Mouse (Mus musculus): ENCODE measurements around the gene Vps37d. TPM values are rescaled to one million over a fixed set of nuclear protein-coding genes. Genes with fewer than 3 reads are reported as not detected.
A peak's percentile ranks its signal among the peaks of the same experiment; 100 is the strongest.

Vps37d gene
- total and polyA plus RNA-seq, 2 experiments, result 0.18 to 0.66 TPM

GRCm38 (mm10) chr5:135107521-135108501 lies 29.7 kb upstream of the Vps37d start:
- Histone ChIP-seq H3K4me1 (ENCODE audit: control insufficient read depth, insufficient read depth, low read length) (peaks cover 32% of the 10 kb centered on the region), H3K9ac (ENCODE audit: low read depth, low read length) (peak overlapping the region; percentile 92), H3K27ac (replicated peaks; ENCODE audit: insufficient read depth, low read depth, low read length) (peak overlapping the region; percentile 91), H3K27me3 (ENCODE audit: control insufficient read depth, insufficient read depth, low read length) (no peaks in the 10 kb centered on the region), H3K79me2 (ENCODE audit: control insufficient read depth, insufficient read depth, low read length) (peaks cover 19% of the 10 kb centered on the region), H3K4me3 (ENCODE audit: insufficient read depth, low read depth, low read length) (peak overlapping the region; percentile 80), H3K36me3 (ENCODE audit: control insufficient read depth, insufficient read depth, low read length) (peaks cover 2% of the 10 kb centered on the region; the same call in 1 of the 2 replicates)
- DNase-seq (ENCODE audit: extremely low read depth, low read depth, low spot score), result peak; percentile 93
- WGBS, result 3% methylated on average over 40 of the region's 40 CpGs
- peak; percentile 43; the same call in 1 of the 2 replicates for TF ChIP-seq POLR2A (IDR thresholded peaks at IDR 0.05; ENCODE audit: extremely low read depth, insufficient read depth, low read length)
- peak; percentile 85 for TF ChIP-seq CTCF (IDR thresholded peaks at IDR 0.05; ENCODE audit: low read depth, low read length)

GRCm38 (mm10) chr5:135106758-135107256 lies 28.7 kb upstream of the Vps37d start:
- peak overlapping the region; percentile 80 for H3K4me3 ChIP-seq (ENCODE audit: insufficient read depth, low read depth, low read length)
- peak; percentile 97 for DNase-seq (ENCODE audit: extremely low read depth, low read depth, low spot score)
- no peaks in the 10 kb centered on the region for H3K27me3 ChIP-seq (ENCODE audit: control insufficient read depth, insufficient read depth, low read length)
- H3K79me2 ChIP-seq (ENCODE audit: control insufficient read depth, insufficient read depth, low read length), result peaks cover 19% of the 10 kb centered on the region
- H3K4me1 ChIP-seq (ENCODE audit: control insufficient read depth, insufficient read depth, low read length), result peaks cover 29% of the 10 kb centered on the region
- peak overlapping the region; percentile 92 for H3K9ac ChIP-seq (ENCODE audit: low read depth, low read length)
- peaks cover 1% of the 10 kb centered on the region; the same call in 1 of the 2 replicates for H3K36me3 ChIP-seq (ENCODE audit: control insufficient read depth, insufficient read depth, low read length)
- H3K27ac ChIP-seq (replicated peaks; ENCODE audit: insufficient read depth, low read depth, low read length), result peak overlapping the region; percentile 80
- under 1% methylated on average over 48 of the region's 48 CpGs for WGBS
- TF ChIP-seq CTCF (IDR thresholded peaks at IDR 0.05; ENCODE audit: low read depth, low read length) (no peak), POLR2A (IDR thresholded peaks at IDR 0.05; ENCODE audit: extremely low read depth, insufficient read depth, low read length) (peak; percentile 97)

- Histone ChIP-seq H3K9ac (ENCODE audit: low read depth, low read length) (no peak overlapping the region), H3K27ac (replicated peaks; ENCODE audit: insufficient read depth, low read depth, low read length) (peak overlapping the region; percentile 77), H3K4me3 (ENCODE audit: insufficient read depth, low read depth, low read length) (no peak overlapping the region), H3K36me3 (ENCODE audit: control insufficient read depth, insufficient read depth, low read length) (no peaks in the 10 kb centered on the region), H3K79me2 (ENCODE audit: control insufficient read depth, insufficient read depth, low read length) (peaks cover 4% of the 10 kb centered on the region; the same call in 1 of the 2 replicates), H3K27me3 (ENCODE audit: control insufficient read depth, insufficient read depth, low read length) (no peaks in the 10 kb centered on the region), H3K4me1 (ENCODE audit: control insufficient read depth, insufficient read depth, low read length) (peaks cover 28% of the 10 kb centered on the region)
- peak; percentile 95 for DNase-seq (ENCODE audit: extremely low read depth, low read depth, low spot score)
- TF ChIP-seq POLR2A (IDR thresholded peaks at IDR 0.05; ENCODE audit: extremely low read depth, insufficient read depth, low read length) (no peak), CTCF (IDR thresholded peaks at IDR 0.05; ENCODE audit: low read depth, low read length) (peak; percentile 48)
- 18% methylated on average over 11 of the region's 11 CpGs for WGBS
These were observed 26.1 kb upstream of the Vps37d start for GRCm38 (mm10) chr5:135103999-135104660.

- Histone ChIP-seq H3K27me3 (ENCODE audit: control insufficient read depth, insufficient read depth, low read length) (no peaks in the 10 kb centered on the region), H3K4me3 (ENCODE audit: insufficient read depth, low read depth, low read length) (no peak overlapping the region), H3K36me3 (ENCODE audit: control insufficient read depth, insufficient read depth, low read length) (no peaks in the 10 kb centered on the region), H3K79me2 (ENCODE audit: control insufficient read depth, insufficient read depth, low read length) (peaks cover 8% of the 10 kb centered on the region), H3K9ac (ENCODE audit: low read depth, low read length) (no peak overlapping the region), H3K27ac (replicated peaks; ENCODE audit: insufficient read depth, low read depth, low read length) (peak overlapping the region; percentile 55; the same call in 1 of the 2 replicates), H3K4me1 (ENCODE audit: control insufficient read depth, insufficient read depth, low read length) (peaks cover 33% of the 10 kb centered on the region)
- TF ChIP-seq CTCF (IDR thresholded peaks at IDR 0.05; ENCODE audit: low read depth, low read length) (no peak), POLR2A (IDR thresholded peaks at IDR 0.05; ENCODE audit: extremely low read depth, insufficient read depth, low read length) (no peak)
- 10% methylated on average over 1 of the region's 1 CpGs for WGBS
- peak; percentile 100 for DNase-seq (ENCODE audit: extremely low read depth, low read depth, low spot score)
These were observed 22.9 kb upstream of the Vps37d start for GRCm38 (mm10) chr5:135100981-135101380.

- peak within 1 kb of the TSS; percentile 52 for H3K4me3 ChIP-seq (ENCODE audit: insufficient read depth, low read depth, low read length)
- no peaks in the 10 kb centered on the region for H3K27me3 ChIP-seq (ENCODE audit: control insufficient read depth, insufficient read depth, low read length)
- WGBS, result 2% methylated on average over 39 of the region's 39 CpGs
- TF ChIP-seq POLR2A (IDR thresholded peaks at IDR 0.05; ENCODE audit: extremely low read depth, insufficient read depth, low read length) (0 out of 2 replicates have a peak, but pooled peaks have one; percentile 22), CTCF (IDR thresholded peaks at IDR 0.05; ENCODE audit: low read depth, low read length) (peak; percentile 44)
- peaks cover 24% of the 10 kb centered on the region for H3K4me1 ChIP-seq (ENCODE audit: control insufficient read depth, insufficient read depth, low read length)
- peak within 1 kb of the TSS; percentile 70 for H3K27ac ChIP-seq (replicated peaks; ENCODE audit: insufficient read depth, low read depth, low read length)
- H3K9ac ChIP-seq (ENCODE audit: low read depth, low read length), result peak within 1 kb of the TSS; percentile 84
- DNase-seq (ENCODE audit: extremely low read depth, low read depth, low spot score), result peak; percentile 86
- no peaks in the 10 kb centered on the region for H3K36me3 ChIP-seq (ENCODE audit: control insufficient read depth, insufficient read depth, low read length)
- H3K79me2 ChIP-seq (ENCODE audit: control insufficient read depth, insufficient read depth, low read length), result peaks cover 33% of the 10 kb centered on the region; the same call in 1 of the 2 replicates
These were observed 11.6 kb upstream of the Vps37d start, which contains the start of gene Mlxipl for GRCm38 (mm10) chr5:135089653-135090052. Gene Mlxipl (plus strand): TSS chr5:135089890.
